Mouse (Mus musculus): Measurements from ENCODE around the gene Bpifc. TPM values are rescaled to one million over a fixed set of nuclear protein-coding genes. Genes with fewer than 3 reads are reported as not detected.
A peak's percentile ranks its signal among the peaks of the same experiment; 100 is the strongest.

Bpifc gene
- polyA plus RNA-seq, 1 experiment from 2014 or later, result not detected

DNA sequence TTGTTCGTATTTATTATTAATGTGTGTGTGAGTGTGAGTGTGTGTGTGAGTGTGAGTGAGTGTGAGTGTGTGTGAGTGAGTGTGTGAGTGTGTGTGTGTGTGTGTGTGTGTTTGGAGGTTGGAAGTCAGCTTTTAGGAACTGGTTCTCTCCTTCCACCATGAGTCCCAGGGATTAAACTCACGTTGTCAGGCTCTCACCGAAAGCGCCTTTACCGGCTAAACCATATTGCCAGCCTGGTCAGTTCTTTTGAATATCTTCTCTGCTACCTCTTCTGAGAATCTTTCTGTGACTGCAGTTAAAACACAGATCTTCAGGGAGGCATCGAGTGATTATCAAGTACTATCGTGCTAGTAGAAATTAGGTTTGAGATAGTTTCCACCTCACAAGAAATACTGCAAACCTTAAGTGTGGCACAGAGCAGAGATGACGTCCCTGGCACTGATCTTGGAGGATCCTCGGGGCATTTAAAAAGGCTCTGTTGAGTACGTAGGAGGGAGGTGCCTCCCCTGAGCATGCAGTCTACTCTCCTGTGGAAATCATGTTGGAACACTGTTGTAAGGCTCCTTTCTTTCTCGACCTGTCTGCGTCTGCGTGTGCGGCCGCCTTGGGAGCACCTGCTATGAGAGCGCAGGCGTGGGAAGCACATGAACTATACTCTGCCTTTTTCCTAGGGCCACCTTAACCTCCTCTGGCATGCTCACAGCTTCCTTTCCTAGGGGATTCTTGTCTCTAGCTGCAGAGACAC, 44.1 kb downstream of the Bpifc start:
- H3K4me2 ChIP-seq (ENCODE audit: low read depth, low read length), result no peak overlapping the region
- WGBS, result 62% methylated on average over 17 of the region's 17 CpGs
- H3K36me3 ChIP-seq (ENCODE audit: control insufficient read depth, insufficient read depth, low read length), result no peaks in the 10 kb centered on the region
- H3K9ac ChIP-seq (ENCODE audit: low read depth, low read length), result no peak overlapping the region
- H3K9me3 ChIP-seq (ENCODE audit: control insufficient read depth, low read length), result no peaks in the 10 kb centered on the region
- no peaks in the 10 kb centered on the region for H3K4me1 ChIP-seq (ENCODE audit: control insufficient read depth, insufficient read depth, low read length)
- H3K27ac ChIP-seq (ENCODE audit: low read length), result no peak overlapping the region
- no peaks in the 10 kb centered on the region for H3K27me3 ChIP-seq (replicated peaks; ENCODE audit: control insufficient read depth, insufficient read depth, low read length)
- ATAC-seq, result peak; percentile 28; the same call in 1 of the 2 replicates
- H3K4me3 ChIP-seq (ENCODE audit: low read length), result no peak overlapping the region

DNA sequence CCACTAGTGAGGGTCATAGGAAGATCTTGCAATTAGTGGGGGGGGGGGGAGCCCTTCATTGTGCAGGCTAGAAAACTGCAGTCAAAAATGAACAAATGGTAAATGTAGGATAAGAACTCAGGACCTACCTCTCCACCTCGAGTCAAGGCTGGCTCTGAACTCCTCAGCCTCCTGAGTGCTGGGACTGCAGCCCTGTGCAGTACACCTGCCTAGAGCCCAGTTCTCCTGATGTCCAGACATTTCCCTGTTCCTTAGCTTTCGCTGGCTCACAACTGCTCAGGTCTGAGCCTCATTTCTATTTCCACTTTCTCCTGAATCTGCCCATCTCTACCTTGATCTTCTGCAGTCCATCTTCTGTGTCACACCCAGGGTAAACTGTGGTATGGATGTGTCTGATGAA, 45.2 kb downstream of the Bpifc start:
- no peak for ATAC-seq
- Histone ChIP-seq H3K9me3 (ENCODE audit: control insufficient read depth, low read length) (no peaks in the 10 kb centered on the region), H3K4me1 (ENCODE audit: control insufficient read depth, insufficient read depth, low read length) (no peaks in the 10 kb centered on the region), H3K9ac (ENCODE audit: low read depth, low read length) (no peak overlapping the region), H3K4me3 (ENCODE audit: low read length) (no peak overlapping the region), H3K27ac (ENCODE audit: low read length) (no peak overlapping the region), H3K4me2 (ENCODE audit: low read depth, low read length) (no peak overlapping the region), H3K27me3 (replicated peaks; ENCODE audit: control insufficient read depth, insufficient read depth, low read length) (no peaks in the 10 kb centered on the region), H3K36me3 (ENCODE audit: control insufficient read depth, insufficient read depth, low read length) (no peaks in the 10 kb centered on the region)
- WGBS, result 57% methylated on average over 2 of the region's 2 CpGs

DNA sequence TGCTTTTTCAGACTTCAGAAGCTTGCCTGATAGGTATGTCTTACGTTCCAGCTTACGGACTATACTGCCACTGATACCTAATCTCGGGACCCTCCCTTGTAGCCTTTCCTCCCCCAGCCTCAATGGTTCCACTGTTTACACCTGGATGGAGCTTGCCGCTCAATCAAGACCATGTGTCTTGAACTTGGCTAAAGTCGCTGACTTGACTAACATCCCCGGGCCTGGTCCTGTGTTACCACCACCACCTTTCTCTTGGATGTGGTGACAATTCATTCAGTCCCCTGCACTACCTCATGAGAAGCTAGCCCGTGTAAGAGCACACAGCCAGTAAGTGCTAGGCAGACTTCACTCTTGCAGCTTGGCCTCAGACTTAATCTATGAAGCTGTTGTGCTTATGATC, 47.4 kb downstream of the Bpifc start:
- no peak for ATAC-seq
- no peak overlapping the region for H3K9ac ChIP-seq (ENCODE audit: low read depth, low read length)
- H3K27ac ChIP-seq (ENCODE audit: low read length), result no peak overlapping the region
- H3K4me3 ChIP-seq (ENCODE audit: low read length), result no peak overlapping the region
- WGBS, result 87% methylated on average over 7 of the region's 7 CpGs
- no peaks in the 10 kb centered on the region for H3K9me3 ChIP-seq (ENCODE audit: control insufficient read depth, low read length)
- H3K4me1 ChIP-seq (ENCODE audit: control insufficient read depth, insufficient read depth, low read length), result no peaks in the 10 kb centered on the region
- no peaks in the 10 kb centered on the region for H3K27me3 ChIP-seq (replicated peaks; ENCODE audit: control insufficient read depth, insufficient read depth, low read length)
- no peak overlapping the region for H3K4me2 ChIP-seq (ENCODE audit: low read depth, low read length)
- H3K36me3 ChIP-seq (ENCODE audit: control insufficient read depth, insufficient read depth, low read length), result no peaks in the 10 kb centered on the region

DNA sequence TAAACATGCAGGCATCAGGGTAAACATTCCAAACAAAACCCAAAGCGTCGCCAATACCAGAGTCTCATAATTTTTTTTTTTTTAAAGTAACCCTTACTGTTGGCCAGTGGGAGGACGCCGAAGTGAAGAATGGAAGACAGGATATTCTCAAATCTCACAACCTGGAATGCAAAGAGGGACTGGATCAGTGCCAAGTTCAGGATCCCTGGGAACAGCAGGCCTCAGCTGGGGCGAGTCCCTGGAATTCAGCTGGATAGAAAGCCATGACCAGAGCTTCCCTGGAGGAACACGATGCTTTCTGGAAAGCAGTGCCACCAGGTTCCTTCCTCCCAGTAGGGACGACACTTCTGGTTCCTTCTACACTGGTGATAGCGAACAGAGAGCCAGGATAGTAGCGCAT, 48.8 kb downstream of the Bpifc start:
- Histone ChIP-seq H3K9me3 (ENCODE audit: control insufficient read depth, low read length) (no peaks in the 10 kb centered on the region), H3K4me2 (ENCODE audit: low read depth, low read length) (no peak overlapping the region), H3K27ac (ENCODE audit: low read length) (no peak overlapping the region), H3K27me3 (replicated peaks; ENCODE audit: control insufficient read depth, insufficient read depth, low read length) (no peaks in the 10 kb centered on the region), H3K9ac (ENCODE audit: low read depth, low read length) (no peak overlapping the region), H3K4me3 (ENCODE audit: low read length) (no peak overlapping the region), H3K4me1 (ENCODE audit: control insufficient read depth, insufficient read depth, low read length) (no peaks in the 10 kb centered on the region), H3K36me3 (ENCODE audit: control insufficient read depth, insufficient read depth, low read length) (no peaks in the 10 kb centered on the region)
- 48% methylated on average over 9 of the region's 9 CpGs for WGBS
- no peak for ATAC-seq

DNA sequence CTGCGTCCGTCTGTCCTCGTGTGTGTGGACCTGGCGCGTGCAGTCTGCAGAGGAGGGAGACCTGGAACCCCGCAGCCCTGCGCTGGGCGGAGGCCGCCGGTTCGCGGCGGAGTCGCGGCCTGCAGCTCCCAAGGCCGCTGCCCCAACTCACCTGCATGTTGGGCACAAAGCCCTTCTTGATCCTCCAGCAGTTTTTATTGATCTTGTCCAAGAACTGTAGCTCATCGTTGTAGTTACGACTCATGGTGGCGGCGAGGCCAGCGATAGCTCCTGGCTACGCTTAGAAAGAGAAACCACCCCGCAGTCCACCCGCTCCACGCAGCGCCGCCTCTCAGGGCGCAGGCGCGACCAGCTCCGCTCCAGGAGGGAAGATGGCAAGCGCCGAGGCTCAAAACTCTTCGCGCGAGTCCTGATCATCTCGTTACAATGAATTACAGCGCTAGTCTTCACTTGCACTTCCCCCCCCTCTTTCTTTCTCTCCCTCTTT, 54.2 kb downstream of the Bpifc start, which contains the start of gene Rtcb:
TSS of gene Rtcb (minus strand) at position 360 of the 487 bp plus-strand sequence.
- H3K27ac ChIP-seq (ENCODE audit: low read length), result peak within 1 kb of the TSS; percentile 53
- H3K4me2 ChIP-seq (ENCODE audit: low read depth, low read length), result peak within 1 kb of the TSS; percentile 85
- H3K4me3 ChIP-seq (ENCODE audit: low read length), result peak within 1 kb of the TSS; percentile 94
- H3K27me3 ChIP-seq (replicated peaks; ENCODE audit: control insufficient read depth, insufficient read depth, low read length), result no peaks in the 10 kb centered on the region
- peaks cover 3% of the 10 kb centered on the region; the same call in 1 of the 2 replicates for H3K4me1 ChIP-seq (ENCODE audit: control insufficient read depth, insufficient read depth, low read length)
- 0 out of 2 replicates have a peak, but pooled peaks cover 2% of the 10 kb centered on the region for H3K36me3 ChIP-seq (ENCODE audit: control insufficient read depth, insufficient read depth, low read length)
- H3K9ac ChIP-seq (ENCODE audit: low read depth, low read length), result peak within 1 kb of the TSS; percentile 95
- peak; percentile 91 for ATAC-seq
- H3K9me3 ChIP-seq (ENCODE audit: control insufficient read depth, low read length), result no peaks in the 10 kb centered on the region
- under 1% methylated on average over 38 of the region's 38 CpGs for WGBS

DNA sequence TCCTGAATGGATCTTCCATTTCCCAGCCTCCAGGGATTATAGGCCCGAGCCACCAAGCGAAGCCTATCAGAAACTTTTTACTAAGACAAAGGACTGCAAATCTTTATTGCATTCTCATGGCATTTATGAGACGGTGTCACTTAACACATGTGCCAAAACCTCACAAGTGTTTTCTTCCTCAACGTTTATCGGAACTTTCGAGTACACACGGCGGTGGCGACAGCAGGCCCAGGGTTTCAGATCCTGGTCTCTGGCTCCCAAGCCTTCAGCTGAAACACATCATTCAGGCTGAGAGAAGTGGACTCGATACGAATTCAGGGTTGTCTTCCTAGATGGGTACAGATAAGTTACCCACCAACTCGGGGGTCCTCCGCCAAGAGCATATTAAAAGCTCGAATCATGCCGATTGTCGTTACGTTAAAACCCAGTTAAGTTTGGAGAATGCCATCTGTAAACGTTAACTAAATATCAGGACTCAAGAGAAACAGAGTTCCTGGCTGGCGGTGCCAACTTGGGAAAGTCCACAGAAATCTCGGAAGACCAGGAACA, 54.8 kb downstream of the Bpifc start:
- H3K36me3 ChIP-seq (ENCODE audit: control insufficient read depth, insufficient read depth, low read length), result 0 out of 2 replicates have a peak, but pooled peaks cover 2% of the 10 kb centered on the region
- peak overlapping the region; percentile 53 for H3K27ac ChIP-seq (ENCODE audit: low read length)
- 0 out of 2 replicates have a peak, but pooled peaks have one; percentile 12 for ATAC-seq
- H3K9me3 ChIP-seq (ENCODE audit: control insufficient read depth, low read length), result no peaks in the 10 kb centered on the region
- H3K27me3 ChIP-seq (replicated peaks; ENCODE audit: control insufficient read depth, insufficient read depth, low read length), result no peaks in the 10 kb centered on the region
- peak overlapping the region; percentile 85 for H3K4me2 ChIP-seq (ENCODE audit: low read depth, low read length)
- peaks cover 3% of the 10 kb centered on the region; the same call in 1 of the 2 replicates for H3K4me1 ChIP-seq (ENCODE audit: control insufficient read depth, insufficient read depth, low read length)
- H3K4me3 ChIP-seq (ENCODE audit: low read length), result peak overlapping the region; percentile 94
- WGBS, result 3% methylated on average over 20 of the region's 20 CpGs
- H3K9ac ChIP-seq (ENCODE audit: low read depth, low read length), result peak overlapping the region; percentile 95

DNA sequence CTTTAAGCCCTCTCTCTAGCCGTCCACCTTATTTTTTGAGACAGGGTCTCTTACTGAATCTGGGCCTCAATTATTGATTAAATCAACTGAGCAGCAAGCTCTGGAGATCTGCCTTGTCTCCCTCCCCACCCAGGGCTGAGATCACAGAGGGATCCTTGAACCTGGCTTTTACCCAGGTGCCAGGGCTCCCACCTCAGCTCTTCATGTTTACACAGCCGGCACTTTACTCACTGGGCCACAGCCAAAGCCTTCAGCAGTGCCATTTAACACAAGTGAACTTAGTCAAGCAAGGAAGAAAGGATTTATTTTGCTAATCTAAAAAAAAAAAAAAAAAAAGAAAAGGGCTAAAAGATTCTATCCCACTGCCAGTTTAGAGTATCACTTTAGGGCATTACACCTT, 57.3 kb downstream of the Bpifc start:
- 0 out of 2 replicates have a peak, but pooled peaks cover 2% of the 10 kb centered on the region for H3K36me3 ChIP-seq (ENCODE audit: control insufficient read depth, insufficient read depth, low read length)
- H3K27ac ChIP-seq (ENCODE audit: low read length), result no peak overlapping the region
- no peak for ATAC-seq
- H3K4me2 ChIP-seq (ENCODE audit: low read depth, low read length), result no peak overlapping the region
- H3K27me3 ChIP-seq (replicated peaks; ENCODE audit: control insufficient read depth, insufficient read depth, low read length), result no peaks in the 10 kb centered on the region
- WGBS, result 70% methylated on average over 2 of the region's 2 CpGs
- peaks cover 3% of the 10 kb centered on the region; the same call in 1 of the 2 replicates for H3K4me1 ChIP-seq (ENCODE audit: control insufficient read depth, insufficient read depth, low read length)
- H3K4me3 ChIP-seq (ENCODE audit: low read length), result no peak overlapping the region
- H3K9ac ChIP-seq (ENCODE audit: low read depth, low read length), result no peak overlapping the region
- no peaks in the 10 kb centered on the region for H3K9me3 ChIP-seq (ENCODE audit: control insufficient read depth, low read length)

DNA sequence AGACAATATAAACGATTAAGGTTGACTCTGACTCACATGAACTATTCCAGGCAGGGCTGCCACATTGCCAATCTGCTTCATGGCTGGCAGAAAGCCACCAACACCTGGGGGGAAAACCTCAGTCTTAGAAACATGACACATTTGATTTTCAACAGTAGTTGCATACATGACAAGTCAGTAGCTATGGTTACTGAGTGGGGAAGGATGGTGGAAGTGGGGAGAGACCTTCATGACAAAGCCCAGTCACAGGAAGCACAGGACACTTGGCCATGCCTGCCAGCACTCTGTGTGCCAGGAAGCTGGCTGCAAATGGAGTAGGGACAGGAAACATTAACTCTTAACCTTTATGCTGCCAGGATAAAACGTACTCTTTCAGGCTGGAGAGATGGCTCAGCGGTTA, 58.3 kb downstream of the Bpifc start:
- no peak overlapping the region for H3K27ac ChIP-seq (ENCODE audit: low read length)
- no peaks in the 10 kb centered on the region for H3K9me3 ChIP-seq (ENCODE audit: control insufficient read depth, low read length)
- no peak overlapping the region for H3K4me2 ChIP-seq (ENCODE audit: low read depth, low read length)
- no peaks in the 10 kb centered on the region for H3K27me3 ChIP-seq (replicated peaks; ENCODE audit: control insufficient read depth, insufficient read depth, low read length)
- ATAC-seq, result no peak
- H3K9ac ChIP-seq (ENCODE audit: low read depth, low read length), result no peak overlapping the region
- H3K4me3 ChIP-seq (ENCODE audit: low read length), result no peak overlapping the region
- 75% methylated on average over 3 of the region's 3 CpGs for WGBS
- peaks cover 7% of the 10 kb centered on the region; the same call in 1 of the 2 replicates for H3K36me3 ChIP-seq (ENCODE audit: control insufficient read depth, insufficient read depth, low read length)
- H3K4me1 ChIP-seq (ENCODE audit: control insufficient read depth, insufficient read depth, low read length), result peaks cover 3% of the 10 kb centered on the region; the same call in 1 of the 2 replicates

DNA sequence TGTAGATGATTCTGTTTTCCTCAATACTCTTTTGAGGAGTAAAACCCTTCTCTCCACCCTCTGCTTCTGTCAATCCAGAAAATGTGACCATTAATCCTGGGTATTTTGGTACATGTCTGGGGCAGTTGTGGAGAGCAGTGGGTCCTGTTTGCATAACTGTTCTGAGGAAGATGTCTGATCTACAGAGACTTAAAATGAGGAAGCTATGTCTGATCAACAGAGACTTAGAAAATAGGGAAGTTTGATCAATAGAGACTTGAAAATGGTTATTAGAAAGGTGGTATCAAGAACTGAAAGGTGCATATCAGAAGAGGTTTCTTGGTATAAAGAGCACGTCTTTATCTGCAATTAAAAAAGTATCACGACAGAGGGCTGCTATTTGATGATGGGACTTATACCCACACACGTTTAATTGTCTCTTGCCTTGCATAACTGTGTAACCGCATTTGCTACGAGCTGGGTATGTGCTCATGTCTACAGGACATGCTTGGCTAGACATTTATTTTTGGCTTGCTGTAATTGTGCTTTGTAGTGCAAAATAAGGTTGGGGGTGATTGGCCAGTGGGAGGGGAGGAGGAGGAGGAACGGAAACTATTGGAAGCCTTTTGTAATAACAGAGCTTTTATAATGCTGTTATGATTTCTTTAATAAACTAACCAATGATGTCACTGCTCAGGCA, 59.8 kb downstream of the Bpifc start:
- Histone ChIP-seq H3K9me3 (ENCODE audit: control insufficient read depth, low read length) (no peaks in the 10 kb centered on the region), H3K27me3 (replicated peaks; ENCODE audit: control insufficient read depth, insufficient read depth, low read length) (no peaks in the 10 kb centered on the region), H3K27ac (ENCODE audit: low read length) (no peak overlapping the region), H3K4me2 (ENCODE audit: low read depth, low read length) (no peak overlapping the region), H3K4me1 (ENCODE audit: control insufficient read depth, insufficient read depth, low read length) (peaks cover 3% of the 10 kb centered on the region; the same call in 1 of the 2 replicates), H3K36me3 (ENCODE audit: control insufficient read depth, insufficient read depth, low read length) (peaks cover 10% of the 10 kb centered on the region; the same call in 1 of the 2 replicates), H3K9ac (ENCODE audit: low read depth, low read length) (no peak overlapping the region), H3K4me3 (ENCODE audit: low read length) (no peak overlapping the region)
- 88% methylated on average over 6 of the region's 6 CpGs for WGBS
- no peak for ATAC-seq
